Mouse (Mus musculus): Measurements from ENCODE around the gene Myo1c. TPM values are rescaled to one million over a fixed set of nuclear protein-coding genes. Genes with fewer than 3 reads are reported as not detected.

Gene Myo1c
- polyA plus RNA-seq, 1 experiment from 2014 or later: 13.6 TPM

GRCm38 (mm10) chr11:75643323-75643722 is 7.0 kb upstream of the Myo1c start:
- no peaks in the 10 kb centered on the region for H3K9me3 ChIP-seq (ENCODE audit: control insufficient read depth, low read length)
- WGBS: 79% methylated on average over 5 of the region's 5 CpGs
- no peak overlapping the region for H3K9ac ChIP-seq (ENCODE audit: low read depth, low read length)
- no peak for ATAC-seq
- no peak overlapping the region for H3K27ac ChIP-seq (ENCODE audit: low read depth, low read length)
- H3K27me3 ChIP-seq (replicated peaks; ENCODE audit: control insufficient read depth, insufficient read depth, low read length): no peaks in the 10 kb centered on the region
- H3K36me3 ChIP-seq (ENCODE audit: control insufficient read depth, insufficient read depth, low read length): 0 out of 2 replicates have a peak, but pooled peaks cover 3% of the 10 kb centered on the region
- peaks cover 6% of the 10 kb centered on the region; the same call in 1 of the 2 replicates for H3K4me1 ChIP-seq (ENCODE audit: control insufficient read depth, insufficient read depth, low read depth, low read length)
- H3K4me3 ChIP-seq (ENCODE audit: low read length): no peak overlapping the region
- no peak overlapping the region for H3K4me2 ChIP-seq (ENCODE audit: low read length)

- ATAC-seq: no peak
- Histone ChIP-seq H3K4me1 (ENCODE audit: control insufficient read depth, insufficient read depth, low read depth, low read length) (peaks cover 6% of the 10 kb centered on the region; the same call in 1 of the 2 replicates), H3K9me3 (ENCODE audit: control insufficient read depth, low read length) (no peaks in the 10 kb centered on the region), H3K27me3 (replicated peaks; ENCODE audit: control insufficient read depth, insufficient read depth, low read length) (no peaks in the 10 kb centered on the region), H3K27ac (ENCODE audit: low read depth, low read length) (no peak overlapping the region), H3K36me3 (ENCODE audit: control insufficient read depth, insufficient read depth, low read length) (no peaks in the 10 kb centered on the region), H3K4me3 (ENCODE audit: low read length) (no peak overlapping the region), H3K4me2 (ENCODE audit: low read length) (no peak overlapping the region), H3K9ac (ENCODE audit: low read depth, low read length) (no peak overlapping the region)
- WGBS: 88% methylated on average over 9 of the region's 9 CpGs
Observed at GRCm38 (mm10) chr11:75644684-75645083, 5.6 kb upstream of the Myo1c start.

GRCm38 (mm10) chr11:75647681-75648211 is 2.6 kb upstream of the Myo1c start:
- Histone ChIP-seq H3K9me3 (ENCODE audit: control insufficient read depth, low read length) (no peaks in the 10 kb centered on the region), H3K27ac (ENCODE audit: low read depth, low read length) (peak overlapping the region; percentile 52), H3K4me1 (ENCODE audit: control insufficient read depth, insufficient read depth, low read depth, low read length) (peaks cover 11% of the 10 kb centered on the region), H3K9ac (ENCODE audit: low read depth, low read length) (no peak overlapping the region), H3K4me2 (ENCODE audit: low read length) (no peak overlapping the region), H3K27me3 (replicated peaks; ENCODE audit: control insufficient read depth, insufficient read depth, low read length) (no peaks in the 10 kb centered on the region; the same call in 1 of the 2 replicates), H3K4me3 (ENCODE audit: low read length) (no peak overlapping the region), H3K36me3 (ENCODE audit: control insufficient read depth, insufficient read depth, low read length) (no peaks in the 10 kb centered on the region)
- peak; percentile 82 for ATAC-seq
- WGBS: 48% methylated on average over 6 of the region's 6 CpGs

GRCm38 (mm10) chr11:75649155-75649561 is 1.1 kb upstream of the Myo1c start:
- Histone ChIP-seq H3K4me1 (ENCODE audit: control insufficient read depth, insufficient read depth, low read depth, low read length) (peaks cover 23% of the 10 kb centered on the region), H3K9me3 (ENCODE audit: control insufficient read depth, low read length) (no peaks in the 10 kb centered on the region), H3K27me3 (replicated peaks; ENCODE audit: control insufficient read depth, insufficient read depth, low read length) (peaks cover 4% of the 10 kb centered on the region), H3K27ac (ENCODE audit: low read depth, low read length) (no peak overlapping the region; the same call in 1 of the 2 replicates), H3K36me3 (ENCODE audit: control insufficient read depth, insufficient read depth, low read length) (no peaks in the 10 kb centered on the region), H3K4me3 (ENCODE audit: low read length) (no peak overlapping the region), H3K4me2 (ENCODE audit: low read length) (no peak overlapping the region), H3K9ac (ENCODE audit: low read depth, low read length) (no peak overlapping the region)
- no peak for ATAC-seq
- WGBS: 87% methylated on average over 4 of the region's 4 CpGs

- Histone ChIP-seq H3K27me3 (replicated peaks; ENCODE audit: control insufficient read depth, insufficient read depth, low read length) (peaks cover 12% of the 10 kb centered on the region), H3K4me2 (ENCODE audit: low read length) (peak overlapping the region; percentile 92), H3K27ac (ENCODE audit: low read depth, low read length) (peak overlapping the region; percentile 74; the same call in 1 of the 2 replicates), H3K9ac (ENCODE audit: low read depth, low read length) (peak overlapping the region; percentile 80), H3K4me3 (ENCODE audit: low read length) (peak overlapping the region; percentile 62), H3K4me1 (ENCODE audit: control insufficient read depth, insufficient read depth, low read depth, low read length) (peaks cover 27% of the 10 kb centered on the region), H3K36me3 (ENCODE audit: control insufficient read depth, insufficient read depth, low read length) (no peaks in the 10 kb centered on the region), H3K9me3 (ENCODE audit: control insufficient read depth, low read length) (no peaks in the 10 kb centered on the region)
- no peak for ATAC-seq
- WGBS: 45% methylated on average over 13 of the region's 13 CpGs
Observed at GRCm38 (mm10) chr11:75650958-75651425, 688 bp downstream of the Myo1c start.

- peak overlapping the region; percentile 92 for H3K4me2 ChIP-seq (ENCODE audit: low read length)
- under 1% methylated on average over 50 of the region's 54 CpGs for WGBS
- peaks cover 29% of the 10 kb centered on the region for H3K4me1 ChIP-seq (ENCODE audit: control insufficient read depth, insufficient read depth, low read depth, low read length)
- peaks cover 12% of the 10 kb centered on the region for H3K27me3 ChIP-seq (replicated peaks; ENCODE audit: control insufficient read depth, insufficient read depth, low read length)
- peak overlapping the region; percentile 62 for H3K4me3 ChIP-seq (ENCODE audit: low read length)
- no peaks in the 10 kb centered on the region for H3K9me3 ChIP-seq (ENCODE audit: control insufficient read depth, low read length)
- peak overlapping the region; percentile 80 for H3K9ac ChIP-seq (ENCODE audit: low read depth, low read length)
- peak; percentile 60 for ATAC-seq
- peak overlapping the region; percentile 74 for H3K27ac ChIP-seq (ENCODE audit: low read depth, low read length)
- H3K36me3 ChIP-seq (ENCODE audit: control insufficient read depth, insufficient read depth, low read length): no peaks in the 10 kb centered on the region
Observed at GRCm38 (mm10) chr11:75651426-75652221, 1.3 kb downstream of the Myo1c start.

GRCm38 (mm10) chr11:75652222-75652941 is 2.1 kb downstream of the Myo1c start:
- Histone ChIP-seq H3K36me3 (ENCODE audit: control insufficient read depth, insufficient read depth, low read length) (no peaks in the 10 kb centered on the region), H3K4me3 (ENCODE audit: low read length) (peak overlapping the region; percentile 62), H3K4me1 (ENCODE audit: control insufficient read depth, insufficient read depth, low read depth, low read length) (peaks cover 24% of the 10 kb centered on the region), H3K9ac (ENCODE audit: low read depth, low read length) (peak overlapping the region; percentile 80), H3K9me3 (ENCODE audit: control insufficient read depth, low read length) (no peaks in the 10 kb centered on the region), H3K27me3 (replicated peaks; ENCODE audit: control insufficient read depth, insufficient read depth, low read length) (peaks cover 12% of the 10 kb centered on the region), H3K27ac (ENCODE audit: low read depth, low read length) (peak overlapping the region; percentile 74; the same call in 1 of the 2 replicates), H3K4me2 (ENCODE audit: low read length) (peak overlapping the region; percentile 92)
- WGBS: 24% methylated on average over 20 of the region's 20 CpGs
- no peak for ATAC-seq

GRCm38 (mm10) chr11:75652942-75653684 is 2.8 kb downstream of the Myo1c start:
- 33% methylated on average over 14 of the region's 14 CpGs for WGBS
- H3K9me3 ChIP-seq (ENCODE audit: control insufficient read depth, low read length): no peaks in the 10 kb centered on the region
- H3K4me1 ChIP-seq (ENCODE audit: control insufficient read depth, insufficient read depth, low read depth, low read length): peaks cover 24% of the 10 kb centered on the region
- H3K27me3 ChIP-seq (replicated peaks; ENCODE audit: control insufficient read depth, insufficient read depth, low read length): peaks cover 12% of the 10 kb centered on the region
- no peaks in the 10 kb centered on the region for H3K36me3 ChIP-seq (ENCODE audit: control insufficient read depth, insufficient read depth, low read length)
- H3K9ac ChIP-seq (ENCODE audit: low read depth, low read length): no peak overlapping the region
- ATAC-seq: no peak
- peak overlapping the region; percentile 86 for H3K4me2 ChIP-seq (ENCODE audit: low read length)
- no peak overlapping the region; the same call in 1 of the 2 replicates for H3K4me3 ChIP-seq (ENCODE audit: low read length)
- peak overlapping the region; percentile 51 for H3K27ac ChIP-seq (ENCODE audit: low read depth, low read length)
